Mouse (Mus musculus) hematopoietic multipotent progenitor cell, adult 10-12 weeks (in vitro differentiated cells): ENCODE measurements around the gene Zfp428. TPM values are rescaled to one million over a fixed set of nuclear protein-coding genes. Genes with fewer than 3 reads are reported as not detected.

Experiments
- polyA plus RNA-seq: library from polyadenylated mRNA; stranded (reverse); fragments of >175 nt; gene quantifications from 2 replicates; pipeline ENCODE4 v1.2.3, GENCODE M21; 2012; ENCODE audit warnings: low replicate concordance

Zfp428 gene
- polyA plus RNA-seq: 7.0 and 19.2 TPM in 2 replicates

GRCm38 (mm10) chr7:24506838-24507725, at the start of gene Zfp428:
Gene Zfp428 (plus strand): TSS chr7:24507006.

DNA sequence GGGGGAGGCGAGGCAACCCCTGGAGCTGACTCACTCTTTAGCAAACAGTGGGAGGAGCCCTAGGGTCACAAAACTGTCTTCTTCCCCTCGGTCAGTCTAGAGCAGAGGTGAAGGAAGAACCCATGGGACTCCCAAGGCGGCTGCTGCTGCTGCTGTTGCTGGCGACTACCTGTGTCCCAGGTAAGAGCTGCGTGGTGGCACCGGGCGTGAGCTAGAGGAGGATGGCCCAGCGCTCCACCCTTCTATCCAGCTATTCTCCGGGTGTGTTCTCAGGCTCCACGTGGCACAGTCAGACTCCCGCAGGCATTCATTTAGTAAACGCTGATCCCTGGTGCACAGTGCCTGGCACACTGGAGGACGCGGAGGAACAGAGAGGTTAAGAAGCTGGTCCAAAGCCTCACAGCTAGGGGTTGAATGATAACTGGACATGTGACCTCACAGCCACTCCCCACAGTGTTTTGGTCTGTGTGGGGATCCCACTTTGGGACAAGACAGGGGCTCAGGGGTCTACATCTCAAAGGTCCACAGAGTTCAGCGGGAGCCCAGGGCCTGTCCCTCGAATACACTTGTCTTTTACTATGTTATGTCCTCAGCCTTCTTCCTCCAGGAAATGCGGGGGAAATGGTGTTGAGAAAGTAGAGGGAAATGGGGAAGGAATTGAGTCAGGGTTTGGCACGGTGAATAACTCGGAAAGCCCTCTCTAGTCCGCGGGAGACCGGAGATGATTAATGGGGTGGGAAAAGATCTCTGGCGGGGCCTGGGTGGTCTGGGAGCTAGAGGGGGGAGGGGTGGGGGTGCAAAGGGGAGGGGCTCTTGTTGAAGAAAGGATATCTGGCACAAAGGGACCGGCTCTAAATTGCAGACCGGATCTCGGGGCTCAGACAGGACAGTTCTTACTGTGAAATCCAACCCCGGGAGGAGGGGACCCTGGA, 44.2 kb upstream of the Zfp428 start, which contains the start of gene Plaur:
TSS of gene Plaur (plus strand) at position 97 of the 932 bp plus-strand sequence.

GRCm38 (mm10) chr7:24481474-24482207, 25.2 kb upstream of the Zfp428 start, which contains the start of gene Cadm4:
Gene Cadm4 (plus strand): TSS chr7:24482023.

GRCm38 (mm10) chr7:24512355-24512754, 5.5 kb downstream of the Zfp428 start, which contains the start of gene AC161166.1:
Gene AC161166.1 (minus strand): TSS chr7:24512455.

DNA sequence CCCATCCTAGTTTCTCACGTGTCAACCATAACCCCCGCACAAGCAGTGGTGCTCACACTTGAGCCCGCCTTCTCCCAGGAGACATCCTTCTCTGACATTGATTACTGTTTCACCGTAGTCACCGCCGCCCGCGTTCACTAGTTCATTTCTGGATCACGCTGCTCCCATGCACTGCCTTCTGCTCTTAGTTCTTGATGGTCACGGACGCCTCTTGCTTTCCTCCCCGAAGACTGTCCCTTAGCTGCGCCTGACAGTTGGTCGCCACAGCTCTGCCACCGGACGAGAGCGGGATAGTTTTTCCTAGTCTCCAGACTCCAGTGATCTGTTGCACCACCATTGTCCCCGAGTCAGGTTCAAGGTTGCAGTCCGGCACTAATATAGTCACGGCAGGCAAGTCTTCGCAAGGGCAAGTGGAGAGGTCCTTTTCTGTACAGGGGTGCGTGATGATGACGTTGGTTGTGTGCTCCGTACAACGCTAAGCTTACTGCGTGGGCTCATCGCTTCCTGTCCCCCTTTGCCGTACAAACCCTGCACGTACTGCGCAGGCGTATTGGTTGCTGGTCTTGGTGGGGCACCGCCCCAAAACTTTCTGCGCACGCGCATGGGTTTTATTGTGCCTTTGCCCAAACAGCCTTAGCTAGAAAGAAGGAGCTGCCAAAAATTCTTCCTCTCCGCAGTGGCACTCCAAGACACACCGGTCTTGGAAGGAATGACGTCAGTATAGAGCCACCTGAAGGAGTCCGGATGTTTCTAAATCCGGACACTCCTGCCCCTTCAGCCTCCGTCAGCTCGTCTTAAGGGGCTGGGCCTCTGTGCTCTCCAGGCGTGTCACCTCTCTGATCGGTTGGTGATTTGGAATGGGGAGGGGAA, 23.5 kb downstream of the Zfp428 start, which contains the start of gene Irgq:
TSS of gene Irgq (plus strand) at position 628 of the 870 bp plus-strand sequence.

GRCm38 (mm10) chr7:24546068-24546614, 39.3 kb downstream of the Zfp428 start, which contains the start of the genes Pinlyp and Xrcc1:
Gene Pinlyp (minus strand): TSS chr7:24546118.
Gene Xrcc1 (plus strand): TSS chr7:24546289.

Other genes with a start within 250 kb of the Zfp428 start
- 0.26 and 0.28 TPM in 2 replicates for gene Zfp93, start 236.6 kb upstream of the Zfp428 start, polyA plus RNA-seq
- 1.5 and 4.7 TPM in 2 replicates for gene Zfp61, start 205.8 kb upstream of the Zfp428 start, polyA plus RNA-seq
- 3.9 and 7.2 TPM in 2 replicates for gene Zfp94, start 190.3 kb upstream of the Zfp428 start, polyA plus RNA-seq
- not detected in 2 replicates for gene Tescl, start 173.1 kb upstream of the Zfp428 start, polyA plus RNA-seq
- not detected in 2 replicates for gene Lypd5, start 157.8 kb upstream of the Zfp428 start, polyA plus RNA-seq
- 79.8 and 80.4 TPM in 2 replicates for gene Kcnn4, start 136.7 kb upstream of the Zfp428 start, polyA plus RNA-seq
- gene Smg9, start 107.4 kb upstream of the Zfp428 start, polyA plus RNA-seq: 61.7 and 154 TPM in 2 replicates
- not detected in 2 replicates for gene Irgc1, start 54.7 kb upstream of the Zfp428 start, polyA plus RNA-seq
- gene Plaur, start 44.5 kb upstream of the Zfp428 start, polyA plus RNA-seq: 117 and 298 TPM in 2 replicates
- gene Cadm4, start 25.0 kb upstream of the Zfp428 start, polyA plus RNA-seq: 2.0 and 2.4 TPM in 2 replicates
- not detected in 2 replicates for gene AC161166.1, start 5.4 kb downstream of the Zfp428 start, polyA plus RNA-seq
- gene Irgq, start 23.7 kb downstream of the Zfp428 start, polyA plus RNA-seq: 12.8 and 24.4 TPM in 2 replicates
- gene Pinlyp, start 39.1 kb downstream of the Zfp428 start, polyA plus RNA-seq: 0.44 TPM in 1 of 2 replicates, not detected in the other
- 98.5 and 301 TPM in 2 replicates for gene Xrcc1, start 39.3 kb downstream of the Zfp428 start, polyA plus RNA-seq
- 18.7 and 25.3 TPM in 2 replicates for gene Ethe1, start 80.5 kb downstream of the Zfp428 start, polyA plus RNA-seq
- 0.53 and 2.1 TPM in 2 replicates for gene Zfp575, start 80.6 kb downstream of the Zfp428 start, polyA plus RNA-seq
- 14.0 and 33.6 TPM in 2 replicates for gene Phldb3, start 103.8 kb downstream of the Zfp428 start, polyA plus RNA-seq
- gene Lypd3, start 129.5 kb downstream of the Zfp428 start, polyA plus RNA-seq: 0.09 TPM in 1 of 2 replicates, not detected in the other
- 0.11 TPM in 1 of 2 replicates, not detected in the other for gene Tex101, start 169.7 kb downstream of the Zfp428 start, polyA plus RNA-seq
- gene BC049730, start 202.2 kb downstream of the Zfp428 start, polyA plus RNA-seq: not detected in 2 replicates
- gene Gm4763, start 219.9 kb downstream of the Zfp428 start, polyA plus RNA-seq: not detected in 2 replicates